Mouse (Mus musculus) thymus, adult 2 months (tissue): Measurements from ENCODE around the gene Gtf3c4. TPM values are rescaled to one million over a fixed set of nuclear protein-coding genes. Genes with fewer than 3 reads are reported as not detected.

Experiments
- DNase-seq: peaks from one replicate; pipeline ENCODE4 v3.0.0; 2021
- H3K27ac ChIP-seq: fragments of 200-500 bp; 2 replicates; pipeline ENCODE4 v1.5.1; 2012; ENCODE audit warnings: low read length, control low read depth; ENCODE audit not compliant: control insufficient read depth, insufficient read depth
- H3K27me3 ChIP-seq: fragments of 200-500 bp; 2 replicates; pipeline ENCODE4 v1.6.1; 2012; ENCODE audit warnings: mild to moderate bottlenecking, low read length, moderate library complexity, mixed read lengths; ENCODE audit not compliant: control insufficient read depth, insufficient read depth
- H3K36me3 ChIP-seq: fragments of 200-500 bp; 2 replicates; pipeline ENCODE4 v1.6.1; 2012; ENCODE audit warnings: mild to moderate bottlenecking, low read length, moderate library complexity; ENCODE audit not compliant: control insufficient read depth, insufficient read depth
- H3K4me1 ChIP-seq: fragments of 200-500 bp; replicated peaks from 2 replicates; pipeline ENCODE4 v1.6.1; 2012; ENCODE audit warnings: low read length; ENCODE audit not compliant: control insufficient read depth, insufficient read depth
- H3K4me3 ChIP-seq: fragments of 200-500 bp; 2 replicates; pipeline ENCODE4 v1.5.1; 2012; ENCODE audit warnings: mild to moderate bottlenecking, low read length, control low read depth, moderate library complexity; ENCODE audit not compliant: control insufficient read depth, insufficient read depth
- CTCF ChIP-seq: fragments of 200-500 bp; IDR thresholded peaks from 2 replicates; pipeline ENCODE4 v1.5.1; 2012; ENCODE audit warnings: mild to moderate bottlenecking, control low read depth, low read length, moderate library complexity, borderline replicate concordance; ENCODE audit not compliant: control insufficient read depth, poor library complexity, insufficient read depth; ENCODE audit errors: extremely low read depth
- POLR2A ChIP-seq: fragments of 200-500 bp; IDR thresholded peaks from 2 replicates; pipeline ENCODE4 v1.6.1; 2012; ENCODE audit warnings: mild to moderate bottlenecking, low read length, control low read depth, moderate library complexity; ENCODE audit not compliant: control insufficient read depth, poor library complexity, insufficient read depth; ENCODE audit errors: extremely low read depth
- WGBS: fragments of 180-500 bp; shearing (Covaris S2); methylation state at CpG from one replicate; pipeline ENCODE4 v1.1.7; 2018; 5-methylcytosine and 5-hydroxymethylcytosine counted together
- polyA plus RNA-seq: library from polyadenylated mRNA; depleted of rRNA; stranded (reverse); fragments of >200 nt; gene quantifications from 2 replicates; pipeline ENCODE4 v1.2.3, GENCODE M21; 2012; rRNA removed

Gtf3c4 gene
- polyA plus RNA-seq, 1 experiment = 15.3 TPM

DNA sequence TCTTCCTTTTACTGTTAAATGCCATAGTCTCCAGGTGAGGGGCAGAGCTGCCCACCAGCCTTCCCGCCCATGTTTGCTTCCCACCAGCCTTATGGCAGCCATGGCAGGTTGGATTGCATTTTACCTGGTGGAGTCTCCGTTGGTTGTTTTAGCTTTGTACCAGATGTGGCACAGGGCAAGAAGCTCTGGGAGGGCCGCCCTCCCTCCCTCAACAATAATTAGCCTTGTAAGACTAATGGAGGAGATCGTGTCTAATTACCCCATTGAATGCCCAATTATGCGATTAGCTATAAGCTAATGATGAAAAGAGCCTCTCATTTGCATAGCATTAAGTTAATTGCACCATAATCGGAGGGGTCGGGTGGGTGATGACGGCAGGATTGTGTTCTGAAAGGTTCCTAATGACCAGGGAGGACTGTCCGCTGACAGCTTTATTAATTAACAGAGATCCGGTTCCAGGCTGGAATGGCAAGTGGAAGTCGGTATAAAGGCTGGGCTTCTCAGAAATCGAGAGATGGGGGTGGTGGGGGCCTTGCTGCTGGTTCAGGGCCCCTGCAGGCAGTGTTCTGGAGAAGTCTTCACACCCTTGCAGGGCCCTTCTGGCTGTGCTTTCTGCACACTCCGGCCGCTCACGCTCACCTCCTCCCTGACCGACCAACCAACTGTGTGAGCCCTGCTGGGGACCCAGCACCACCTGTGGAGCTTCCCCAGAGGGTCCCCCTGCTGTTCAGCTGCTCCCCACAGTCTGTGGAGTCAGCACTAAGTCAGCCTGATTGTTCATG lies 60.0 kb downstream of the Gtf3c4 start:
- no peaks in the 10 kb centered on the region for H3K36me3 ChIP-seq
- H3K4me3 ChIP-seq = no peak overlapping the region
- H3K27ac ChIP-seq = no peak overlapping the region
- H3K27me3 ChIP-seq = no peaks in the 10 kb centered on the region
- WGBS = 91% methylated on average over 16 of the region's 16 CpGs
- no peak for TF ChIP-seq CTCF
- TF ChIP-seq POLR2A = no peak
- DNase-seq = no peak
- H3K4me1 ChIP-seq = no peaks in the 10 kb centered on the region

DNA sequence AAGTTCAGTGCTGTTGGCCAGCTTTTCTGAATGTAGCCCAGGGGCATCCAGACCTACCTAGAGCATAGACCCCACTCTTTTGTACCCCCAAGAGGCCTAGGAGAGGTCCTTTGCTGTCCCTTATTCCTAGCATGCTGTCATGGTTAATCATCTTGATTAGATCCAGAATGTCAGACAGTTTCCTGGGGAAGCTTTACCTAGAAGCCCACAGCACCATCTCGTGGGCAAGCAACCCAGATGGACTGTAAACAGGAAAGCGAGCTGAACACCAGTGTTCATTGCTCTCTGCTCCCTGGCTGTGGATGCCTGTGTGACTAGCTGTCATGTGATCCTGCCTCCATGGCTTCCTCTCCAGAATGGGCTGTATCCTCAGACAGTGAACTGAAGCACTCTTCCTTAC lies 63.4 kb downstream of the Gtf3c4 start:
- H3K27ac ChIP-seq = no peak overlapping the region
- no peak overlapping the region for H3K4me3 ChIP-seq
- no peaks in the 10 kb centered on the region for H3K27me3 ChIP-seq
- TF ChIP-seq POLR2A = no peak
- no peak for TF ChIP-seq CTCF
- no peak for DNase-seq
- no peaks in the 10 kb centered on the region for H3K4me1 ChIP-seq
- no peaks in the 10 kb centered on the region for H3K36me3 ChIP-seq
- 61% methylated on average over 2 of the region's 2 CpGs for WGBS

DNA sequence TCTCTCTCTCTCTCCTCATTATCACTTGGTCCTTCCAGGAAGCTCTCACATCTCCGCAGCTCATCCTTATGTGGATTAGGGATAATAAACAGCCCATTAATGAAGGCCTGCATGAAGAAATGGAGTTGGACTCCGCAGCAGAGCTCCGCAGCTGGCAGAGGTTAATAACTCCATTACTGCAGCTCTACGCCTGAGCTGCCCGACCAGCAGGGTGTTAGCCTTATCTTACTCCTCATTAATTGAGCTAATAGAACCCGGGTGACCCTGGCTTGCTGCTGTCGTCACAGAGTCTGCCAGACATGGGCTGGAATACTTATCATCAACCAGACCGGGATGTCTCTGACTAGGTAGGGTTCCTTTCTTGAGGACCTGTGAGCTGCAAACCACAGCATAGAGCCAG lies 66.1 kb downstream of the Gtf3c4 start:
- TF ChIP-seq CTCF (no peak), POLR2A (no peak)
- H3K27me3 ChIP-seq = no peaks in the 10 kb centered on the region
- no peaks in the 10 kb centered on the region for H3K4me1 ChIP-seq
- DNase-seq = no peak
- H3K36me3 ChIP-seq = no peaks in the 10 kb centered on the region
- 91% methylated on average over 8 of the region's 8 CpGs for WGBS
- no peak overlapping the region for H3K27ac ChIP-seq
- no peak overlapping the region for H3K4me3 ChIP-seq

Other genes starting within 250 kb of the Gtf3c4 start
- 1.8 and 2.0 TPM in 2 replicates for gene Gfi1b, start 218.4 kb downstream of the Gtf3c4 start, polyA plus RNA-seq
- gene Tsc1, start 199.1 kb downstream of the Gtf3c4 start, polyA plus RNA-seq = 24.7 and 25.3 TPM in 2 replicates
- 1.6 and 2.5 TPM in 2 replicates for gene Spaca9, start 140.6 kb downstream of the Gtf3c4 start, polyA plus RNA-seq
- gene Ak8, start 140.2 kb downstream of the Gtf3c4 start, polyA plus RNA-seq = 0.75 and 0.89 TPM in 2 replicates
- 10.0 and 10.5 TPM in 2 replicates for gene Ddx31, start within 50 bp of the Gtf3c4 start, polyA plus RNA-seq
- gene Barhl1, start 76.3 kb upstream of the Gtf3c4 start, polyA plus RNA-seq = 0.13 and 0.14 TPM in 2 replicates
- gene Cfap77, start 214.7 kb upstream of the Gtf3c4 start, polyA plus RNA-seq = 0.38 and 0.48 TPM in 2 replicates
- 12.2 and 12.7 TPM in 2 replicates for gene Ttf1, start 219.9 kb upstream of the Gtf3c4 start, polyA plus RNA-seq